Mouse (Mus musculus) embryonic fibroblast, embryonic 13.5 days (primary cell): Measurements from ENCODE around the gene Ide. TPM values are rescaled to one million over a fixed set of nuclear protein-coding genes. Genes with fewer than 3 reads are reported as not detected.

Source experiments
- H3K27ac ChIP-seq: 2 replicates; pipeline ENCODE4 v1.5.1; 2012; ENCODE audit warnings: low read length, control low read depth, inconsistent platforms; ENCODE audit not compliant: insufficient read depth
- H3K4me1 ChIP-seq: 2 replicates; pipeline ENCODE4 v1.6.1; 2011; ENCODE audit warnings: low read length; ENCODE audit not compliant: control insufficient read depth, insufficient read depth
- H3K4me3 ChIP-seq: 2 replicates; pipeline ENCODE4 v1.5.1; 2011; ENCODE audit warnings: mild to moderate bottlenecking, control low read depth, low read length; ENCODE audit not compliant: insufficient read depth
- CTCF ChIP-seq: IDR thresholded peaks from 2 replicates; pipeline ENCODE4 v1.5.1; 2011; ENCODE audit warnings: mild to moderate bottlenecking, control low read depth, low read length, moderate library complexity, borderline replicate concordance; ENCODE audit not compliant: insufficient read depth
- POLR2A ChIP-seq: IDR thresholded peaks from 2 replicates; pipeline ENCODE4 v1.6.1; 2011; ENCODE audit warnings: low read depth, mild to moderate bottlenecking, control low read depth, low read length, moderate library complexity
- polyA plus RNA-seq: library from polyadenylated mRNA; stranded (reverse); fragments of >200 nt; gene quantifications from 2 replicates; pipeline ENCODE4 v1.2.4, GENCODE M21; 2011; ENCODE audit warnings: low read depth; ENCODE audit not compliant: missing spikeins, insufficient read length

The Ide gene
- polyA plus RNA-seq, 1 experiment: 59.2 TPM

- Histone ChIP-seq H3K27ac (no peak overlapping the region), H3K4me3 (no peak overlapping the region), H3K4me1 (no peaks in the 10 kb centered on the region)
- TF ChIP-seq POLR2A: no peak
- TF ChIP-seq CTCF: no peak
These were observed 85.5 kb downstream of the Ide start for GRCm38 (mm10) chr19:37252104-37252503.

GRCm38 (mm10) chr19:37248199-37248598 is 89.5 kb downstream of the Ide start:
- no peak for TF ChIP-seq CTCF
- no peak overlapping the region for H3K4me3 ChIP-seq
- no peak overlapping the region for H3K27ac ChIP-seq
- H3K4me1 ChIP-seq: no peaks in the 10 kb centered on the region

GRCm38 (mm10) chr19:37246859-37247258 is 90.8 kb downstream of the Ide start:
- Histone ChIP-seq H3K4me1 (no peaks in the 10 kb centered on the region), H3K27ac (no peak overlapping the region), H3K4me3 (no peak overlapping the region)
- TF ChIP-seq CTCF: no peak
- TF ChIP-seq POLR2A: no peak

GRCm38 (mm10) chr19:37242707-37243106 is 94.9 kb downstream of the Ide start:
- no peak for TF ChIP-seq POLR2A
- no peak for TF ChIP-seq CTCF
- no peak overlapping the region for H3K4me3 ChIP-seq
- no peak overlapping the region for H3K27ac ChIP-seq
- H3K4me1 ChIP-seq: no peaks in the 10 kb centered on the region

- Histone ChIP-seq H3K4me1 (no peaks in the 10 kb centered on the region), H3K27ac (no peak overlapping the region), H3K4me3 (no peak overlapping the region)
- no peak for TF ChIP-seq POLR2A
- no peak for TF ChIP-seq CTCF
These were observed 96.5 kb downstream of the Ide start for GRCm38 (mm10) chr19:37241201-37241600.

GRCm38 (mm10) chr19:37239096-37239495 is 98.6 kb downstream of the Ide start:
- no peaks in the 10 kb centered on the region for H3K4me1 ChIP-seq
- TF ChIP-seq CTCF (no peak), POLR2A (no peak)
- H3K4me3 ChIP-seq: no peak overlapping the region
- H3K27ac ChIP-seq: no peak overlapping the region

- Histone ChIP-seq H3K4me1 (no peaks in the 10 kb centered on the region), H3K27ac (no peak overlapping the region), H3K4me3 (no peak overlapping the region)
- TF ChIP-seq CTCF (no peak), POLR2A (no peak)
These were observed 99.0 kb downstream of the Ide start for GRCm38 (mm10) chr19:37238651-37239050.

GRCm38 (mm10) chr19:37237712-37238437 is 99.8 kb downstream of the Ide start:
- Histone ChIP-seq H3K4me1 (no peaks in the 10 kb centered on the region), H3K4me3 (no peak overlapping the region), H3K27ac (no peak overlapping the region)
- TF ChIP-seq CTCF (no peak), POLR2A (no peak)

GRCm38 (mm10) chr19:37237306-37237705 is 100.3 kb downstream of the Ide start:
- Histone ChIP-seq H3K4me1 (no peaks in the 10 kb centered on the region), H3K27ac (no peak overlapping the region), H3K4me3 (no peak overlapping the region)
- TF ChIP-seq CTCF (no peak), POLR2A (no peak)

- Histone ChIP-seq H3K4me3 (no peak overlapping the region), H3K27ac (no peak overlapping the region), H3K4me1 (no peaks in the 10 kb centered on the region)
- no peak for TF ChIP-seq CTCF
- TF ChIP-seq POLR2A: no peak
These were observed 101.8 kb downstream of the Ide start for GRCm38 (mm10) chr19:37235818-37236217.
